Mouse (Mus musculus) heart, postnatal 4 days (tissue): ENCODE measurements at regions not wholly inside any gene's neighbourhood (a gene's known extent, or its start where the extent isn't known, plus 50 kb on each side); places are given as distances from the start of the nearest gene placed in this dataset.
A peak's percentile ranks its signal among the peaks of the same experiment; 100 is the strongest.

Source experiments
- DNase-seq: peaks from one replicate; pipeline ENCODE4 v3.0.0; 2021

DNA sequence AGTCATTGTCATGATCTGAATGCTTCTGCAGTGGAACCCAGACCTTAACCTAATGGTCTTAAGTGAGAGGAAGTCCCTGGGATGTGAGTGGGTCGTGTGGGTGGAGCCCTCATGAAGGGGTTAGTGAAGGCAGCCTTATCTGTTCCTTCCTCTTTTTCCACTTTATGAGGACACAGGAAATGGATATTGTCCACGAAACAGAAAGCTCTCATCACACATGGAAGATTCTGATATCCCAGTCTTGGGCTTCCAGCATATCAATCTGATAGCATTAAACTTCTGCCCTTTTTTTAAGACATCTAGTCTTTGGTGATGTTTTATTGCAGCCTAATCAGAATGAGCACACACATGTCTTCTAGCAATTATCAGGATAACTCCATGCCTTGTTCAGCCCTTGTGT, 164.0 kb downstream of the Mex3b start:
- no peak for DNase-seq

DNA sequence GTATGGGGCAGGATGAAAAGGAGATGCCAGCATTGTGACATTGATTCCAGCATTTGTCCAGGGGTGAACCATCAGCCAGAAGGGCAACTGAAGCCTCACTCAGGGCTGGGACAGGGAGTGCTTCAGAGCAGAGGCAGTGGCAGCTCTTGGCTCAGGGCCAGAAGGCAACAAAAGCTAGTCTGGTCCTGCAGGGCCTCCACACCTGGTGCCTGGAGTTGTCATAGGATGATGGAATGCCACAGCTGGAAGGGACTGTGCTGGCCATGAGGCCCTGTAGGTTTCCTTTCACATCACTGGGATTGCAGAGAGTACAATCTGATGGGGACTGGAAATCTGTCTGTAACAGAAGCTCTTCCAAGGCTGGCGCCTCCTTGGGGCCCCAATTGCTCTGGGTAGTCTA, 164.9 kb downstream of the Mex3b start:
- peak; percentile 9 for DNase-seq

DNA sequence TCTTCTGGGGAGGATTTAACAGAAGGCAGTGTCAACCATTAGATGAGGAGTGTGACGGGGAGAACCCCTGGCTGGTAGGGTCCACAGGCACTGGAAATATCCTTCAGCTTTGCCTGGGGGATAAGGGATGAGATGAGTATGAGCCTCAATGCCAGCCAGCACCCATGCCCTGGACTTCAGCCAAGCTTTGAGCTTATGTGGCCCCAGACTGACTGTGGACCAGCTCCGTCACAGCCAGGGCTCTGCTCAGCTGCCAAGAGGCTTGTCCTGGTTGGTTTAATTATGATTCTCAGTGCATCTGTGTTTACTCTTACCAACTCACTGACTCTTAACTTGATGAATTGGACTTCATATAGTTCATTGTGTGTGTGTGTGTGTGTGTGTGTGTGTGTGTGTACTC, 165.8 kb downstream of the Mex3b start:
- DNase-seq: peak; percentile 19

DNA sequence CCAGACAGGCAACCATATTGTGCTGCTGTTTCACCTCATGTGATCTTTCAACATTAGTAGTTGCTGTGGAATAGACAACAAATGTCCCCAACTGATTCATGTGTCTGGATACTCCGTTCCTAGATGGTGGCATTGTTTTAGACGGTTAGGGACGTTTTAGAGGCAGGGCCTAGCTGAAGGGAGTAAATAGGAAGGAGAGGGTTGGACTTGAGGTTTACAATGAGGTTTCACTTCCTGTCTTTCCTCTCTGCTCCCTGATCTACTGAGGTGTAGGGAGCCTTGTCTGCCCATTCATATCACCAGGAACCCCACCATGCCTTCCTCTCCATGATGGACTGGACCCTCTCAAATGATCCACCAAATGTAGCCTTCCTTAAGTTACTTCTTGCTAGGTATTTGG, 168.1 kb downstream of the Mex3b start:
- DNase-seq: no peak

DNA sequence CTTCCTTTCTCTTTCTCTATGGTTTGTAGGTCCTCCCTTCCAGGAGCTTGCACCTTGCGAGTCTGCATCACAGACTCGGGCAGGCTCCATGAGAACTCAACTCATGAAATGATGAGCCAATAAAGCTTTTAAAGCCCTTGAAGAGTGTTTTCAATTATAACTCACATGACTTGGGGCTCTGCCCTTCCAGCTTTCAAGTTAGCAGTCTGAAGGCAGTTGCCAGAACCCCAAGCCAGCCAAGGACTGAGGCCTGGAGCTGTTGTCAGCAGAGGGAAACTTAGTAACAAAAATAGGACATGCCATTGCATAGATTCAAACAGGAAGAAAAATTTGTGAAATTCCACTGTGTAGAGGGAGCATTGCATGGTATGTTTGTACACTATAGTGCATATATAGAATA, 169.3 kb downstream of the Mex3b start:
- DNase-seq: peak; percentile 64

DNA sequence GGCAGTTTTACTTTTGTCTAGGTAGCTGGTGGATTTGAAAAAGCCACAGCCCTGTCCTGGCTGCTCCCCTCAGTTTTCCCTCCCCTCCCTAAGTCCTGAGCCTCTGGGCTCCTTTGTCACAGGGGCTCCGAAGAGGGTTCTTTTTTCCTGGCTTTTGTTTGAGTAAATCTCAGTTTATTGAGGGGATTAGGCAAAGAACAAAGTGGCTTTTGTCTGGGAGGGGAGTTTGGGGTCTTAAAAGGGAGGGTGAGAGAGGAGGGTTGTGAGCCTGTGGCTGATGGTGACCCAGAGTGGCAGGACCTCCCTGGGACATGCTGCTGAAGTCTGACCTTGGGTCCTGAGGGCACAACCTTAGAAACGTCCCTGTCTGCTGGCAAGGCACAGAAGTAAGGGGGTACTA, 170.0 kb downstream of the Mex3b start:
- no peak for DNase-seq

DNA sequence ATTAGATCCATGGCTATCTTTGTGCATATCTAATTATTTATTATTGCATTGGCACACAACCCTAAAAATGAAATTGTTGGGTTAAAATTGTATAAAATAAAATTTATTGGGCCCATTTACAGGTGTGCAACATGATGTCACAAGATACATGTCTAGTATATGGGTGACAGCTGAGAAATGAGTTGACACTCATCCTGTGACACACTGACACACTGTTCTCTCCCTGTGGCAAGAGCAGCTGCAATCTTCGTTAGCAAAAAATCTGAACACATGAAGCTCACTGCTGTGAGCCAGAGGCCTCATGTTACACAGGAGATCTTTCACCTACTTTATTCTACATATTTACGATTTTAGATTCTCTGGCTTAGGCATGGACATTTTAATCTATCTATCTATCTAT, 170.6 kb downstream of the Mex3b start:
- no peak for DNase-seq

DNA sequence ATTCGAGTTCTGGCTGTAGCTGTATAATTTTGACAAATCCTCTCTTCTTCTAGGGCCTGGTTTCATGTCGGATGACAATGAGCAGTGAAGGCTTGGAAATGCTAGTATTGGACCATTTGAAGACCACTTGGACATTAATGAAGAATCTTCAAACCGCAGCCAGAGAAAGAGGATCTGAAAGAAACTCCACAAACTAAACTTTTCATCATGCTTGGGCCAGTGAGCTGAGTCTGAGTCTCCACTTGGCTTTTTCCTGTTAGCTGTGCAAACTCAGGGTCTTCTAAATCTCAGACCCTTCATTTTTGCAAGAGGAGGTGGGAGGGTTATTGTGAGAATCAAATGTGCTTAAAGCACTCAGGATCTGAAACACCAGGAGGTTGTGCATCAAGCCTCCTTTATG, 176.6 kb downstream of the Mex3b start:
- no peak for DNase-seq

DNA sequence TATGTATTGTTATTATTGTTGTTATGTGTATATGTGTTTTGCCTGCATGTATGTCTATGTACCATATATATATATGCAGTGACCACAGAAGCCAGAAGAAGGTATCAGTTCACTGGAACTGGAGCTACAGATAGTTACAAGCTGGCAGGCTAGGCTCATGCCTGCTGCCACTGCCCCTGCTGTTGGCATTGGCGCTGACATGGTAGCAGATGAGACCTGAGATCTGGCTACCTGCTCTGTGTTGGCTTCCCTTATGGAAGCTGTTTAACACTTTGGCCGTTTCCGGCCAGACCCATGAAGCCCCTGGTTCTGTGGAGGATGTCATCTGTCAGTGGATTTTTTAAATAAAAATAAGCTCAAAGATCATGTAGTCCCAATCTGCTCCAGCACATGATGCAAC, 178.1 kb downstream of the Mex3b start:
- no peak for DNase-seq

DNA sequence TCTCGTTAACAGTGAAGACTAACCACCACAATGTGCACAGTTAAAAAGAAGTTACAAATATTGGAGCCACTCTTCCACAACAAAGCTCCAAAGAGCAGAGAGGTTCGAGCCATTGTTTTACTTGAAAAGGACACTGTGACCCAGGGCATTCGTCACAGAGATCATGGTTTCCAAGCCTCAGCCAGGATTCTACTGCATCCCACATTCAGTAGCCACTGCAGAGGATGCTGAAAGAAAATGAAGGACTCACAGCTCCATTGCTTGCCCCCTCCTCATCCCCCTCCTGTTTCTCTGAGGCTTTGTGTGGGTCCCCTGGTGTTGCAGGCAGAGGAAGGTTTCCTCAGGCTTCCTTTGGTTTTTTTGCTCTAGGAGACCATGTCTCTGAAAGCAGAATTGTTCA, 182.9 kb downstream of the Mex3b start:
- no peak for DNase-seq

DNA sequence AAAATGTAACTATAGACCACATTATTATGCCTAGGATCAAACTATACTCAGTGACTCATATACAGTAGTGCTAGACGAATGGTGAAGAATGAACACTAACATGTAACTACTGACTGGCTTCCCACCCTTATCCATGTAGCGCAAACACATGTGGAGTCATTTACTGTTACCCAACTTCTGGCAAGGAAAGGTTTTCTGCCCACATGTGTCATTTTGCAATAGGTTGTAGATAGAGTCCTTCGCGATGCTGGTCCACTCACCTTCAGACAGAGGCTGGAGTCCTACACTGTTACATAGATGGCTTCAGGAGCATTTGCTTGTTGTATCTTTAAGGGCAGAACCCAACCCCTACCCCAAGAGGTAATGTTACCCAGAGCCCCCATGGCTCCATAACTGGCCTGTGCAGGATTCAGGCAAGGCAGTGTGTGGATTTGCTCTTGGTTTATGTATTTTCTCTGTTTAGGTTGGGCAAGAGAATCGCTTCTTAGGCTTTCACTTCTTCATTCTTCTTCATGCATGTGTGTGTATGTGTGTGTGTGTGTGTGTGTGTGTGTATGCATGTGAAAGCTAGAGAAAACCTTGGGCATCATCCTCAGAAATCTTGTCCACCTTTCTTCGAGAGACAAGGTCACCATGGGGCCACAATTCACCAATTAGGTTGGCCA, 183.8 kb downstream of the Mex3b start:
- DNase-seq: no peak

DNA sequence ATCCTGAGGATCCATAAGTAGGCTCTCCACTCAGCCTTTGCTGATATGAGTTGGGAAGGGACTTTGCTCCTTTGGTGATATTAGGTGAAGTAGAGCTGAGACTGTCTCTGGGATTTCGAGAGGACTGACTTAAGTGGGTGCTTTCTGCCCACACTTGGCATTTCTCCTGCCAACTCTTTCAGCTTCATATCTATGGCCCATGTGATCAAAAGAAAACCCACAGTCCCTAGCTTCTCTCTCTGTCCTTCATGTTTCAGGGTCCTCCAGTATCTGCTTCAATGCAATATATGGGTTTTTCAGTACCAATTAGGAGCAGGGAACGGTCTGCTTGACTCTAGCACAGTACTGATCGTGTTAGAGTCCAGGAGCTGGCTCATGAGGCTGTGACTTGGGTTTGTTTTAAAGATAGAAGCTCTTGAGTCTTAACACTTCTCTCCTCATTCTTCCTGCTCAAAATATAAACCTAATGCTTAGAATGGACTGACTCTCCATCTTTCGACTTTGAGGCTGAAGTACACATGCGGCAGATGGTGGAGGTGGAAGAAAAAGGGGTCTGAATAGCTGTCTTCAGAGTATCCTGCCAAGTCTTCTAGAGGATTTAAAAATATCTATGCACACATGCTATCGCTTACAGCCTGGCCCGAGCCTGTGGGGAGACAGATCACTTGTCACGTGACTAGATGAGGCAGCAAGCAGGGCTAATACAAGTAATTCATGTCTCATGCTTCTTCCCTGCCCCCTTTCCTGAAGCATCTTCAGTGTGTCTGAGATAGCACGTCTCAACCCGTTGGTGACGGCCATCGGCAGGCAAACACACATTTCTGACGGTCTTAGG, 189.2 kb downstream of the Mex3b start:
- no peak for DNase-seq

DNA sequence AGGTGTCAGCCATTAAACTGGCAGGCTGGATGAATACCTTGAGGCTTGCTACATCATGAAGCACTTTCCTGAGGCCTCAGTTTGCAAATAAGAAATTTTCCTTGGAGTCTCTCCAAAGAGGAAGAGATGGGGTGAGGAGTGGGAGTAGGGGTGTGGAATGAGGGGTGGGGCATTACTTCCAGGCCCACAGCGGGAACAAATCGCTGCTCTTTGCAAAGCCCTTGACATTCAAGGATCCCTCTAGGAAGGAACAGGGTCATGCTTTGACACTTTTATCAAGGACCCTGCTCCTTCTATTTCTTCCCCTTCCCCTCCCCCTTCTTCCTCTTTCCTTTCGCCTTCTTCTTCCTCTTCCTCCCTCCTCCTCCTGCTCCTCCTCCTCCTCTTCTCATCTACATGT, 193.2 kb downstream of the Mex3b start:
- no peak for DNase-seq

DNA sequence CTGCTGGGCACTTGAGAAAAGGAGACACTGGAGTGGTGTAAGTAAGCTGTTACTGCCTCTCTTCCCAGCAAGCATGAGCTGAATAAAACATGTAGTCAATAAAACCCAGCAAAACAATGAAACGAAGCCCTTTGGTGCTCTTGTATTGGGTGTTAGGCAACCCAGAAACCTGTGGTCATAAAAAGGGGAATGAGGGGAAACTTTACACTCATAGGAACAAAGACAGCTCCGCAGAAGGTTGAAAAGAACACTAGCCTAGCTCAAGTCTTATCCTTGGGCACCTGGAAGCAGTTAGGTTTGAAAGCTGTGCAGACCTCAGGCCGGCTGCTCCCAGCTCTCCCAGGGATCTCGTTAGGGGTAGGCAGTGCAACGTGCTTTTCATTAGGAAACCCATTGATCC, 193.6 kb downstream of the Mex3b start:
- no peak for DNase-seq

DNA sequence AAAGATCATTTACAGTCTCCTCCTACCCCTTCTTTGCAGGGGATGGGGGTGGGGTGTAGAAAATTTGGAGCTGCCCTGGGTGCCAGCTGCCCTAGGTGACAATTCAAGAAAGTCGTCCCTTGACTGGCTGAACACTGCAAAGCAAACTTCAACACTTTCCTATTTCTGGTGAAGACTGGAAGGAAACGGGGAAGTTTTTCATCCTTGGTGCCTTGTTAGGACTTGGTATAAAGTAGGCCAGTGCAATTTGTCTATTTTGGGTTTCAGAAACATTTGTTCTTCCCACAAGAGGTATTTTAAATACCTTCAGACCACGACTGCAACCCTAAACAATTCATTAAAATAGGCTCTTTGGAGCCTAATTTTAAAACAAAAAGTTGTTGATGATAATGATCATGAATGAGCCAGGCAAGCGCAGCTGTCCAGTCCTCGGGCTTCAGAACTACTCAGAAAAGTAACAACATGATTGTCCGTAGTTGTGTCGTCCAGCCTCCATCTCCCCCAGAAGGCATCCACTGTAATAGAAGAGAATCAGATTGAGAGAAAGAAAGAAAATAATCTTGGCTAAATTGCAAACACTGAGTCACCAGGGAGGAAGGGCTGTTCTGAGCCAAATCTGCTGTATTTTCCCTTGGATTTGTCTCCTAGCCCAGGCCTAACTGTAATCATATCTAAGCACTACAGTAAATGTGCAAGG, 194.2 kb downstream of the Mex3b start:
- no peak for DNase-seq

DNA sequence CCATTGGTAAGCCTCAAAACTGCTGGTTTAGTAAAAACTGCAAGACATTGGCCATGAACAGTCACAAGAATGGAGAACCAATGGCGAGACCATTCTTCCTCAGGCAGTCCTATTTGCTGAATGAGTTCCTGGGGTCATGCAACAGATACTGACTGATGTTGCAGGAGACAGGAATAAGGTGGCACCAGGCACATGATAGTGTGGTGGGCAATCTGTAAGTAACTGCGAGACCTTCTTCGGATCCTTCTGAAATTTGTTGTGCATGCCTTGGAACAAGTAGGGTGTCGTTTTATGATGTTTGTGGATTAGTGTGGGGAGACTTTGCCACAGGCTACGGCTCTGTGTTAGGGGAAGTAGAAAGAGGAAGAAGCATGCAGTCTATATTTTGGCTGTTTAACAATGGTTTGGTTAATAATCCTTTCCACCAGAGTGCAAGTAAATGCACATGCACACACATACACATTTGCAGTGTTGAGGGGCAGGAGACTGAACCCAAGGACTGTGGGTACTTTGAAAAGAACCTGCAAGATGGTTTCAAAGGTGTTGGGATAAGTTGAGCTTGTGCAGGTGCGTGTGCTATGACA, 194.9 kb downstream of the Mex3b start:
- no peak for DNase-seq

DNA sequence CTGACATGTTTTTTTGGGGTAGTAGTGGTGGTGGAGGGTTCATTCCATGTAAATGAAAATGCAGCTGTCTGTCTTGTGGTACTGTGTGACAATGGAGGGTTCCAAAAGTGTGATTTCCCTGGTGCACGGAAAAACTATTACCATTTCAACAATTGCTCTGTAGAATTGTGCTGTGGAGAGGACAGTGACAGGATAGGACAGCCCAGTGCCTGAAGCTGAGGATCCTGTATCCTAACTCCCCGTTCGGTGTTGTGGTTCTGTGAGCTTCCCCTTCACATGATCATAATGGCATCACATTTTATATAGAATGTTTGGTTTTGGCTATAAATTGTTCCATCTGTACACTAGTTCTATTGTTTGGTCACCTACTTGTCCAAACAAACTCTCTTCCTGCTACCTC, 196.4 kb downstream of the Mex3b start:
- DNase-seq: no peak

DNA sequence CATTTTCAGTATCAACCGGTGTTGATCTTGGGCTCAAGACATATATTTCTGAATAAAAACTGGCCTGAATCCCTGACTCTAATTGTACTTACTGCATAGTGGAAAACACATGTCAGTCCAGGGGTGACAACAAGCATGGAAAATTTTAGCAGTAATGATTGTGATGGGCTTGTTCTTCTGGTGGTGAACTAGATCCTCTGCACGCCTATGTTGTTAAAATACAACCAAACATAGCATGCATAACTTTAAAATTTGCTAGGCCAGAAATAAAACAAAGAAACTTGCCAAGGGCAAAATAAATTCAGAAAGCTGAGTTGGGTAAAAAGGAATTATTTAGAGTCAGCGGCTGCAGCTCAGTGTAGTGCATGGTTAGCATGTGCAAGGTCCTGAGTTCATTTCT, 198.2 kb downstream of the Mex3b start:
- no peak for DNase-seq

DNA sequence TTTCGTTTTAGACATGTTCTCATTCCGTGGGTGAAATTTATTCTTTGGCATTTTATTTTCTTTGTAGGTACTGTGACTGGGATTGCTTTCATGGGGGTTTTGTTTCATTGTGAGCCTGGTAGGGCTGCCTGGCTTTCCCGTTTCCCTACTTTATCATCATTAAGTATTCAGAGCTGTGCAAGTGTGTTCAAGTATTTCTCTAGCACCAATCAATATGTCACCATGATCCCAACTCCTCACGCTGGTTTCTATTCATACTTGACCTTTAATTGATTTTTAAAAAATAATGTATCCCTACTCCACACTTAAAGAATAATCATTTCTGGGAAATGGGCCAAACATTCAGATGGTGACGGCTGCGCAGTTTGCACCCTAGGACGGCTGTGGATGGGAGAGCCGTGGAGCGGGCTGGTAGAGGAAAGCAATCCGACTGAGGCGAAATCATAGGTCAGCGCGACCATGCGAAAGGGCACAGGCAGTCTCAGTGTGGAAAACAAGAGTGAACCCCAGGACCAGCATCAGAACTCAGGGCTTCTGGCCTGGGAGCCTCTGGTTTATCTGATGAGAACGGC, 207.4 kb downstream of the Mex3b start:
- DNase-seq: no peak

DNA sequence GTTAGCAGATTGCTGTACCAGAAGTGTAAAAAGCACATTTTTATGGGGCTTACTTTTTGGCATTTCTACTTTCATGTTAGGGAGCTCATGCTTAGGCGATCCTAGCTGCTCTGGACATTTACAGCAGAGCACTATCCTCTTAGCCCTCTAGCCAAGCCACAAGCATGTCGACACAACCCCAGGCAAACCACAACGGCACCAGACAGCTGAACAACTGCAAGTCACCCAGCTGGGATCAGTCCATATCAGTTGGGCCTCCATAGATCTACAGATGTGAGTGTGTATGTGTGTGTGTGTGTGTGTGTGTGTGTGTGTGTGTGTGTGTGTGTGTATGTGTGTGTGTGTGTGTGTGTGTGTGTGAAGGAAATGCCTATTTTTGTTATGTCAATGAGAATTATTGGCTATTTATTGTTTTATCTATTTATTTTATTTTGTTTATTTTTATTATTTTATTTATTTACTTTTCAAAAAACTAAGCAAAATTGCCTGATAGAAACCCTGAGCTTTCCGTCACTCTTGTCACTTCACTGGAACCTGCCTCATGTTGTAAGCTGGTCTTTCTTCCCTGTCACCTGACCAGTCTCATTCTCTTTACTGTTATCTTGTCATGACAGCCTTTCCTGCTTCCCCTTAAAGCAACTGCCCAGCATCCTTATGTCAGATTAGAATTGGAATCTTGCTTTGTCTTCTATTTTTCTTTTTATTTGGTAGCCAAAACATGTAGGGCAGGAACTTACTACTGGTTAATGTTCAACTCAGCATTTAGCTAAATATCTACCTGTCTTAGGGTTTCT, 208.2 kb downstream of the Mex3b start:
- no peak for DNase-seq

DNA sequence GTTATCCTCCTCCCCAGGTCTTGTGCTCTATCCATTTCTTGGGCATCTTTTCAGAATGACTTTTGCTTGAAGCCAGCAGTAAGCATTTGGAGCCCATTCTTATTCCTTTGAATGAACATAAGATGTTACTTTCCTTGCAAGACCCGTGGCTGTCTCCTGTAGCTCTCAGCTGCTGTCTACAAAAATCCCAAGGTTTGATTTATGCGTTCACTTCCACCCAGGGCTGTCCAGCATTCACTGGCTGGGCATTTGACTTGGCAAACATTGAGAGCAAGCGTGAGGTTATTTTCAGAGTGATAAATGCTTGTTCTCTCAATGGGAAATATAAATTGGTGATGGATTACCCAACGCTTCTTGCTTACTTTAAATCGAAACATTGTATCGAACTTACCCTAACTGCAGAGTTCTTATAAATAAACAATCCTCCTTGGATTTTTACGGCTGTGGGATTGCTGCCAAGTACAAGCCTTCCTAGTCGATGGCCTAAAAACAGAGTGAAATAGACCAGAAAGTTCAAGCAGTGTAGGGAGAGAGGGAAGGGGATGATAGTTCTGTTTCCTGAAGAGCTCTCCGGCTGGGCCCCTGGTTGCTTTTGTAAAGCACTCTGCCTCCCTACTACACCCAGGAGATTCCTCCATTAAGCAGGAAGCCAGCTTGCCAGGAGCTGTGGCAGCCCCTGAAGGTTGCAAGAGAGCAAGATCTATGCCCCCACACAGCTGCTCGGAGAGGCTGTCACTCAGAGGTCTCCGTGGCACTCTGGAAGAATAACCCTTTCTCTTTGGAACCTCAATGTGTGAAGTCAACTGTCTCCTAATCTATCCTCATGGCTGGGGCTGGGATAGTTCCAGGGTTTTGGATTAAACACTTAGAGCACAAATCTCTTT, 210.1 kb downstream of the Mex3b start:
- DNase-seq: no peak
